Mouse (Mus musculus): ENCODE results near the gene Oaz1. TPM values are rescaled to one million over a fixed set of nuclear protein-coding genes. Genes with fewer than 3 reads are reported as not detected.
"Not testable (repeated sequence)": the region's sequence is repeated elsewhere in the genome, so short reads cannot be mapped to it uniquely, and the experiment has no call there.

The Oaz1 gene
- polyA plus RNA-seq, 1 experiment: 1,045 TPM

DNA sequence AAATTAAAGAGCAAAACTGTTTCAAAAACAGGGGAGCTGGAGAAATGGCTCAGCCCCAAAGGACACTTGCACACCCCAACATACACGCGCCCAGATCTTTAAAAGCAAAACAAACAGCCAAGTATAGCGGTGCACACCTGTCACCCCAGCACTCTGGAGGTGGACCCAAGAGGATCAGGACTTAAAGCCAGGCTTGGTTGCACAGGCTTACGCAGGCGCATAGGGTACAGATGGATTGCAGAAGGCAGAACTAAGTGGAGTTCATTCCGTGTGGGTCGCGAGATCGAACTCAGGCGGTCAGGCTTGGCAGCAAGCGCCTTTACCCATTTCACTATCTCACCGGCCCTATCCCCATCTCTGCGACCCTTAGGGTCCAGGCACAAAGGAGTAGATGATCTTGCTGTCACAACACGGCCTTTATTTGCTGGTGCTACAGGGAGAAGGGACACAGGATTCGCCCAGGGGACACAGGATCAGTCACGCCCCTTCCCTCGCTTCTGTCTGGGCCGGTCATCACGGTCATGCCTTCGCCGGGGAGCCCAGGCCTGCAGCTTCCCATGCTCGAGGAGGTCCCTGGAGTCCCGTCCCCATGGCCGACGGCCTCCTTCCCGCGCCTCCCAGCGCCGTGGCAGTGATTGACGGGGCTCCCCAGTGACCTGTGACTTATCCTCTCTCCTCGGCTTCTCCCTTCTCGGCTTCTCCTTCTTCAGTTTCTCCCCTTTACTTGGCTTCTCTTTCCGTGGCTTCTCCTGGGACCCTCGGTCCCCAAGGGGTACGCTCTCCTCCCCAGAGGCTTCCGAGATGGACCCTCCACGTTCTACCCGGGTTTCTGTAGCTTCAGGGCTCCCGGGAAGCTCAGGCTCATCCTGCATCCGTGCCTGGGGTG is 18.1 kb upstream of the Oaz1 start:
- TF ChIP-seq CTCF (conservative IDR thresholded peaks at IDR 0.05; ENCODE audit: insufficient read depth, insufficient read length, low read depth, low read length): no peak
- no peak for TF ChIP-seq POLR2A (IDR thresholded peaks at IDR 0.05; ENCODE audit: low read depth, low read length)
- Histone ChIP-seq H3K36me3 (ENCODE audit: control insufficient read depth, insufficient read depth, low read length) (no peaks in the 10 kb centered on the region), H3K27ac (ENCODE audit: insufficient read depth, low read depth, low read length) (no peak overlapping the region), H3K4me3 (ENCODE audit: insufficient read depth, low read depth, low read length) (no peak overlapping the region), H3K4me1 (ENCODE audit: control insufficient read depth, insufficient read depth, low read length) (peaks cover 6% of the 10 kb centered on the region; the same call in 1 of the 2 replicates), H3K27me3 (replicated peaks; ENCODE audit: control insufficient read depth, insufficient read depth, low read length) (no peaks in the 10 kb centered on the region)
- WGBS: 22% methylated on average over 40 of the region's 40 CpGs
- no peak for DNase-seq

DNA sequence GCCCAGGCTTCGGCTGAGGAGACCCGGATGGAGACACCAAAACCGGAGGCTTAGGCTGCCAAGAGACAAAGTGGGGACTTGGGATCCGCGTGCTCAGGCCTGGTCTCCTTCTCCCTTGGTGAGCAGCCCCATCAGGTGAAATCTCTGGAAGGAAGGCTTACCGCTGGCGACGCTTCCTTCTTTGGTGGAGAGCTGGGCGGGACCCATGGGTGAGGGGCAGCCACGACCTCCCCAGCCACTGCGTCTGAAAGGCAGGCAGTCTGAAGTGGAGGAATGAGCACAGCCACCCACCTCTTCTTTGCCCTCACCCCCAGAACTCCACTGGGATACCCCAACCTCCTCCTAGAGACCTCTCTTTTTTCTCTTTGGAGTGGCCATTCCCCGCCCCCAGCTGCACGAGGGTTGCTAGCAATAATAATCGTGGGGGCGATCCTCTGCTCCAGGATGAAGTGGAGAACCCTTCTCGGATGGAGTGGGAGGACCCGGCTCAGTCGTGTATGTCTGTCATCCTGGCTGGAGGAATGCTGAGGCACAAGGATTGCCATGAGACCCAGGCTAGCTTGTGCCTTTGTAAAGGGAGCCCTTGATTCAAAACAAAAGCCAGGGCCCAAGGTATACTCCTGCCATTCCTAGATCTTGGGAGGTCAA is 17.3 kb upstream of the Oaz1 start:
- H3K4me3 ChIP-seq (ENCODE audit: insufficient read depth, low read depth, low read length): no peak overlapping the region
- H3K36me3 ChIP-seq (ENCODE audit: control insufficient read depth, insufficient read depth, low read length): no peaks in the 10 kb centered on the region
- 30% methylated on average over 18 of the region's 18 CpGs for WGBS
- no peak for TF ChIP-seq CTCF (conservative IDR thresholded peaks at IDR 0.05; ENCODE audit: insufficient read depth, insufficient read length, low read depth, low read length)
- DNase-seq: no peak
- H3K27ac ChIP-seq (ENCODE audit: insufficient read depth, low read depth, low read length): no peak overlapping the region
- no peaks in the 10 kb centered on the region for H3K27me3 ChIP-seq (replicated peaks; ENCODE audit: control insufficient read depth, insufficient read depth, low read length)
- peaks cover 6% of the 10 kb centered on the region; the same call in 1 of the 2 replicates for H3K4me1 ChIP-seq (ENCODE audit: control insufficient read depth, insufficient read depth, low read length)

GRCm38 (mm10) chr10:80810084-80810483 is 16.4 kb upstream of the Oaz1 start:
- no peak for DNase-seq
- peaks cover 6% of the 10 kb centered on the region; the same call in 1 of the 2 replicates for H3K4me1 ChIP-seq (ENCODE audit: control insufficient read depth, insufficient read depth, low read length)
- no peak for TF ChIP-seq POLR2A (IDR thresholded peaks at IDR 0.05; ENCODE audit: low read depth, low read length)
- TF ChIP-seq CTCF (conservative IDR thresholded peaks at IDR 0.05; ENCODE audit: insufficient read depth, insufficient read length, low read depth, low read length): no peak
- H3K27me3 ChIP-seq (replicated peaks; ENCODE audit: control insufficient read depth, insufficient read depth, low read length): no peaks in the 10 kb centered on the region
- 13% methylated on average over 20 of the region's 20 CpGs for WGBS
- H3K36me3 ChIP-seq (ENCODE audit: control insufficient read depth, insufficient read depth, low read length): no peaks in the 10 kb centered on the region
- no peak overlapping the region for H3K27ac ChIP-seq (ENCODE audit: insufficient read depth, low read depth, low read length)
- H3K4me3 ChIP-seq (ENCODE audit: insufficient read depth, low read depth, low read length): no peak overlapping the region

GRCm38 (mm10) chr10:80812391-80813041 is 13.9 kb upstream of the Oaz1 start:
- peaks cover 6% of the 10 kb centered on the region; the same call in 1 of the 2 replicates for H3K4me1 ChIP-seq (ENCODE audit: control insufficient read depth, insufficient read depth, low read length)
- WGBS: 51% methylated on average over 5 of the region's 5 CpGs
- no peaks in the 10 kb centered on the region for H3K27me3 ChIP-seq (replicated peaks; ENCODE audit: control insufficient read depth, insufficient read depth, low read length)
- no peak for DNase-seq
- no peak overlapping the region for H3K4me3 ChIP-seq (ENCODE audit: insufficient read depth, low read depth, low read length)
- no peaks in the 10 kb centered on the region for H3K36me3 ChIP-seq (ENCODE audit: control insufficient read depth, insufficient read depth, low read length)
- TF ChIP-seq POLR2A (IDR thresholded peaks at IDR 0.05; ENCODE audit: low read depth, low read length) (no peak), CTCF (conservative IDR thresholded peaks at IDR 0.05; ENCODE audit: insufficient read depth, insufficient read length, low read depth, low read length) (no peak)
- H3K27ac ChIP-seq (ENCODE audit: insufficient read depth, low read depth, low read length): no peak overlapping the region

DNA sequence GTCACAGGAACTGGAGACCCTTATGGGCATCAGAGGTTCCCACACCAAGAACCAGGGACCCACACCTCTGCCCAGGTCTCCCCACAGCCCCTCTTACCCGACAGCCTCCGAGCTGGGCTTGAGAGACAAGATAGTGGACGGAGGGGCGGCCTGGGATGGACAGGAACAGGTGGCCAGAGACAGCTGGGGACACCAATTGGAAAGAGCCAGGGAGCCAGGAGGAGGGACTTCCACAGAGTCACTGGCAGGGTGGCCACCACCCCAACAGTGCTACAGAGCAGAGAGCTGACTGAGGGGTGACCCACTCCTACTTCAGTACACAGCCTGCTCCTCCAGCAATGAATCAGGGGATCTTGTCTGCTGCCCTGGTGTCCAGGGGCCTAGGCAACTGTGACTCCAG is 13.1 kb upstream of the Oaz1 start, which contains the start of gene Jsrp1:
Gene Jsrp1, minus strand, starts transcription at position 133 of the 400 bp plus-strand sequence.
- no peak within 1 kb of the TSS for H3K27ac ChIP-seq (ENCODE audit: insufficient read depth, low read depth, low read length)
- TF ChIP-seq POLR2A (IDR thresholded peaks at IDR 0.05; ENCODE audit: low read depth, low read length) (no peak), CTCF (conservative IDR thresholded peaks at IDR 0.05; ENCODE audit: insufficient read depth, insufficient read length, low read depth, low read length) (no peak)
- no peaks in the 10 kb centered on the region for H3K4me1 ChIP-seq (ENCODE audit: control insufficient read depth, insufficient read depth, low read length)
- H3K27me3 ChIP-seq (replicated peaks; ENCODE audit: control insufficient read depth, insufficient read depth, low read length): no peaks in the 10 kb centered on the region
- no peak within 1 kb of the TSS for H3K4me3 ChIP-seq (ENCODE audit: insufficient read depth, low read depth, low read length)
- H3K36me3 ChIP-seq (ENCODE audit: control insufficient read depth, insufficient read depth, low read length): no peaks in the 10 kb centered on the region
- DNase-seq: no peak
- 90% methylated on average over 4 of the region's 4 CpGs for WGBS

DNA sequence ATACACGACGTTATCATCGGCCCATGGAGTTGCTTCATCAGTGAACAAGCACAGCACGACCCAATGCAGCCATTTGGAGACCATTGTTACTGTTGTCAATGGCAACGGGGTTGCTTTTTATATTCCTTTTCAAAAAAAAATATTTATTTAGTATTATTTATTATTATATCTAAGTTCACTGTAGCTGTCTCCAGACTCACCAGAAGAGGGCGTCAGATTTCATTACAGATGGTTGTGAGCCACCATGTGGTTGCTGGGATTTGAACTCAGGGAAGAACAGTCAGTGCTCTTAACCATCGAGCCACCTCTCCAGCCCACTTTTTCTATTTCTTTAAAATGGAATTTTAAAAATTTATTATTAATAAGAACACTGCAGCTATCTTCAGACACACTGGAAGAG is 11.7 kb upstream of the Oaz1 start:
- H3K36me3 ChIP-seq (ENCODE audit: control insufficient read depth, insufficient read depth, low read length): no peaks in the 10 kb centered on the region
- H3K27ac ChIP-seq (ENCODE audit: insufficient read depth, low read depth, low read length): no peak overlapping the region
- no peaks in the 10 kb centered on the region for H3K4me1 ChIP-seq (ENCODE audit: control insufficient read depth, insufficient read depth, low read length)
- TF ChIP-seq CTCF (conservative IDR thresholded peaks at IDR 0.05; ENCODE audit: insufficient read depth, insufficient read length, low read depth, low read length) (no peak), POLR2A (IDR thresholded peaks at IDR 0.05; ENCODE audit: low read depth, low read length) (no peak)
- no peak for DNase-seq
- WGBS: 37% methylated on average over 7 of the region's 7 CpGs
- no peak overlapping the region for H3K4me3 ChIP-seq (ENCODE audit: insufficient read depth, low read depth, low read length)
- no peaks in the 10 kb centered on the region for H3K27me3 ChIP-seq (replicated peaks; ENCODE audit: control insufficient read depth, insufficient read depth, low read length)

DNA sequence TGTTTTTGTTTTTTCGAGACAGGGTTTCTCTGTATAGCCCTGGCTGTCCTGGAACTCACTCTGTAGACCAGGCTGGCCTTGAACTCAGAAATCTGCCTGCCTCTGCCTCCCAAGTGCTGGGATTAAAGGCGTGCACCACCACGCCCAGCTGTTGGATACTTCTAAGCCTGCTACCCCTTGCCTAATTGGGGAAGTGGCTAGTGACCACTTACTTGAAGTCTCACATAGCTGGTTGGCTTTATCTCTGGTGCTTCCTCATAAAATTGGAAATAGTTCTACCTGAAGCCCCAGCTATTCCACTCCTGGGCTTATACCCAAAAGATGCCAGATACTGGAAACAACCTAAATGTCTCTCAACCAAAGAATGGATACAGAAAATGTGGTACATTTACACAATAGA is 10.2 kb upstream of the Oaz1 start:
- WGBS: 86% methylated on average over 3 of the region's 3 CpGs
- not testable (repeated sequence) for H3K4me3 ChIP-seq (ENCODE audit: insufficient read depth, low read depth, low read length); DNase-seq; H3K36me3 ChIP-seq (ENCODE audit: control insufficient read depth, insufficient read depth, low read length); H3K27me3 ChIP-seq (replicated peaks; ENCODE audit: control insufficient read depth, insufficient read depth, low read length); H3K4me1 ChIP-seq (ENCODE audit: control insufficient read depth, insufficient read depth, low read length); H3K27ac ChIP-seq (ENCODE audit: insufficient read depth, low read depth, low read length)
